Mouse (Mus musculus) spleen, postnatal 14 days (tissue): ENCODE measurements around the gene Schip1.
A peak's percentile ranks its signal among the peaks of the same experiment; 100 is the strongest.
"Not testable (repeated sequence)": the region's sequence is repeated elsewhere in the genome, so short reads cannot be mapped to it uniquely, and the experiment has no call there.

ENCODE experiments used
- DNase-seq, 2 experiments: peaks; one replicate each; pipeline ENCODE4 v3.0.0; 2021 to 2022; ENCODE audit warnings: low spot score in 2 of 2

Schip1 gene

DNA sequence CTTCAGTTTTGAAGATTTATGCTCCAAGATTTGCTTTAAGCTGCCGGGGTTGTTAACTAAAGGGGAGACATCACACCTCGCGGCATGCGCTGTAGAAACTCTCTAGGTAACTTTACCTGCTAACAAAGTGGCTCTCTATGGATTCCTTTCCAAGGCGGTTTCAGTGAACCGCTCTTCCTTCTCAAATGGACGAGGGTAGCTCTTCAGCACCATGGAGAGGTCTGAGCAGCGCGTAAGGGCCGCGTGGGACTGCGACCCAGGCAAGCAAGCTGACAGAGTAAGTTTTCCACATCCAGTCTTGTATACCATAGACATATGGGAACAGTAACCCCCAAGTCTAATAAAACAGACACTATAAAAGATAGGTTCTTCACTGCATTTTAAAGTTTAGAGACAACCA is at the start of gene Schip1:
Gene Schip1 (plus strand): TSS at position 72 of the 400 bp plus-strand sequence.
- no peak for DNase-seq

DNA sequence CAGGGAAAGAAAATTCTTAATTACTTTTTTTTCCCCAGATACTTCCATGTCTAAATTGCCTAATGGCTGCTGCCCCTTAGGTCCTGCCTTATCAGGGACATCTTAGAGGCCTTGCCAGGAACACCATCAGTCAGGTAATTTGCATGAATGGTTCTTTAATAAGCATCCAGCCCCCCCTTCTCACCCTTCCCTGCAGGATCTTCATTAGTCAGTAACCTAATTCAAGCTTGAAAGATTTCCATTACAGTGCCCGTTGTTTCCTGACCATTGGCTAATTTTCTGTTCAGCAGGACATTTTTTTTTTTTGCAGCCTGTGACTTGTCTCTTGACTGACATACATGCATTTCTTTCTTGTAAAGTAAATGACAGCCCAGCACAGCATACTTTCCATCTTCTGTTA is 48.8 kb upstream of the Schip1 start:
- DNase-seq = no peak

DNA sequence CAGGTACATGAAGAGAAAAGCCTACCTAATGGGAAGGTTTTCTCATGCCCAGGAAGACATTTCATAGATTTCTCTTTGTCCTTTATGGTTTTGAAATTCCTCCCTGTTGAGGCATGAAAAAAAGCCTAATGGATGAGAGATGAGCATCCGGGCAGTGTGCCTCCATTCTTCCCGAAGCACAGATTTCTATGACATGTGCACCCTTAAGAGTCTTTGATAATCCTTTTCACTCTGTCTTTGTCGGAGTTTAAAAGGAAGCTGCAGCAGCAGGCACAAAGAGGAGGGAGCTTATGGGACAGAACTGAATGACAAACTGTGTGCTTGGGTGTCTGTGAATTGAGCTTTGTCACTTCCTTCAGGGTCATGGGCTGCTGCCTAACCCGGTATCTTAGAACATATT is 45.2 kb upstream of the Schip1 start:
- DNase-seq = no peak

DNA sequence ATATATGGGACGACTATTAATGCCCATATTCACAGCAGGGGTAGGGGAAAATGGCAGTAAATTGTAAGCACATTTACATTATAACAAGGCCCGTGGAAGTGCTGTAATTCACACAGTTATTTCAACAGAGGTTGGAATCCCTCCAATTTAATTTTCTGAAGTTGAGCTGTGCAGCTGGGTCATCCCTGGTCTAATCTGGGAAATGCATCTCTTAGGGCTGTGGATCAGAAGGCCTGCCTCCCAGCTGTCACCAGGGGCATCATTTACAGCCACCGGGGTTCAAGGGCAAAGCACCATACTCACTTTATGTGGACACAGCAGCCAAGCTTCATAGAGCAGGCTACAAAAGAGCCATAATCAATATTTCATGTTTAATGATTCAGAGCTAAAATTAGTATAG is 28.5 kb upstream of the Schip1 start:
- DNase-seq = no peak

DNA sequence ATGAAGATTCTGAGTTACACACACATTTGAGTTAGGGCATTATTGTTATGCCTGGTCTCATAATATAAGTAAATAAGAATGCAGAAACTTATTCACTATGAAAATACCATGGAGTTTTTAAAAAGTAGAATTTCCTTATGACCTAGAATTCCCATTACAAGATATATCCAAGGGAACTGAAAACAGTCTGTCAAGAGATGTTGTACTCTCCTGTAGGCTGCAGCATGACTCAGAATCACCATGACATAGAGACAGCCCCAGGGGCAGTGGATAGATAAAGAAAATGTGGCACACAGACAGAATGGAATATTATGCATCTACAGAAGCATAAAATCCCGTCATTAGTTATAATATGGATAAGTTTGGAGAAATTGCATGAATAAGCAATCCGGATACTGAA is 21.7 kb upstream of the Schip1 start:
- DNase-seq = no peak

DNA sequence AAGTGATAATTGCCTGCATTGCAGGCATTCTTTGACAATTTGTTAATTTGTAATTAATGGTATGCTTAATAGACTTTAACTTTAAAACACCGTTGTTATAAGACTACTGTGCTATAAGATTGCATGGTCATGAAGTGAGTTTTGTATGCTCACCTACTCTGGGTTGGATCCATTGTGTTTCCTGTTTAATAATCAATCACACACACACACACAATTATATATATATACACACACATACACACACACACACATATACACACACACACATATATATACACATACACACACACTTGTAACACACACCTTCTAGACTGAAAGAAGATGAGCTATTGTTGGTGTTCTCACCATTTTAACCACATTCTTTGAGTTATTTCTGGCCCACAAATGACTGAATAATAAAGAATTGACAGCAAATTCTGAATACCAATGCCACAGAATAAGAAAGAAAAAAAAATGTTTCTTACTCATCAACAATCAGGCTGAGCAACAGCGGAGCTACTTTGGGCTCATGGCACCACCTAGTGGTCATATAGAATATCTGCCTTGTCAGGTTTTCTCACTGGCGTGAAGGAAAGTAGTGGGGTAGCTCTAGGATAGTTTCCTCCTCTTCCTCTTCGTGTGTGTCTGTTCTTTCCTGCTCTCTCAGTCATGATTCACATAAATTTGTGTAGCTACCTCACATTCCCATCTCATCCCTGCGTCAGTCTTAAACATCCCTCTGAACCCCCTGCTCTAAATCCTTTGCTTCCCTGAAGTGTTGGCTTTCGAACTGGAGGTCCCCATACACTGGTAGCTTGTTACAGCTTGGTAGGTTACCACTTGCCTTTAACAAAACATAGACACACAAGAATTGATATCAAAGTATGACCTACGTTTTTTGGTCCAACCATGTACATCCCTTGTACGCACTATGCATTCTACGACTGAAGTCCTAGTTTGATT is 18.9 kb upstream of the Schip1 start:
- DNase-seq = no peak

DNA sequence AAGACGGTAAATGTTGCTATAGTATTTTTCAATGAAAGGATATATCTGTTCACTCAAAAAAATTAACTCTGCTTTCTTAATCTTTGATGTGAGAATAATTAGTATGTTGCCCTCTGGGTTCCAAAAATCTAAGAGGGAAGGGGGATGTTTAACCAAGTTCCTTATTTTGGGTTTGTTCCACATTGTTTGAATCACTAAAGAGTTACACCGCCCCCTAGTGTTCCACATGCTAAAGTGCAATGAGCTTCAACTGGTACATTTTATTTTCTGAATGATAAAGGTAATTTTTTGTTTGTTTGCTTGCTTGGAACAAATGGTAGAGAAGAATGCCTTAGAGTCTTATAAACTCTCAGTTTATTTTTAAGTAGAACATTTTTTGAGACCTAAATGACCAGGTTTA is 11.1 kb upstream of the Schip1 start:
- DNase-seq = no peak

DNA sequence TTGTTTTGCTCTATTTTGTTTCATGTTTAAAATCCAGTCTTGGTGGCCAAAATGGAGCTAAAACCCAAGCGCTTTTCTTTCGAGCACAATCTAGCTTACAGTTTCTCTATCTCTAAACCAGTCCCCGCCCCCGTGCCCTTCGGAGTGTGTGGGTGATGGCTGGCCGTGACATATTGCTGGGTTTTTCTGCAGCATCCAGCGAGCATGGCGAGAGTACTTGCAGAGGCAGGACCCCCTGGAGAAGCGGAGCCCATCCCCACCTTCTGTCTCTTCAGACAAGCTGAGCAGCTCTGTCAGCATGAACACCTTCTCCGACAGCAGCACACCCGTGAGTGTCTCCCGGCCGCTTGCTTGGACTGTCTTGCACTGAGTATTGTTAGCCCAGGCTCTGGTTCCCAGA is 9.5 kb upstream of the Schip1 start:
- no peak for DNase-seq

DNA sequence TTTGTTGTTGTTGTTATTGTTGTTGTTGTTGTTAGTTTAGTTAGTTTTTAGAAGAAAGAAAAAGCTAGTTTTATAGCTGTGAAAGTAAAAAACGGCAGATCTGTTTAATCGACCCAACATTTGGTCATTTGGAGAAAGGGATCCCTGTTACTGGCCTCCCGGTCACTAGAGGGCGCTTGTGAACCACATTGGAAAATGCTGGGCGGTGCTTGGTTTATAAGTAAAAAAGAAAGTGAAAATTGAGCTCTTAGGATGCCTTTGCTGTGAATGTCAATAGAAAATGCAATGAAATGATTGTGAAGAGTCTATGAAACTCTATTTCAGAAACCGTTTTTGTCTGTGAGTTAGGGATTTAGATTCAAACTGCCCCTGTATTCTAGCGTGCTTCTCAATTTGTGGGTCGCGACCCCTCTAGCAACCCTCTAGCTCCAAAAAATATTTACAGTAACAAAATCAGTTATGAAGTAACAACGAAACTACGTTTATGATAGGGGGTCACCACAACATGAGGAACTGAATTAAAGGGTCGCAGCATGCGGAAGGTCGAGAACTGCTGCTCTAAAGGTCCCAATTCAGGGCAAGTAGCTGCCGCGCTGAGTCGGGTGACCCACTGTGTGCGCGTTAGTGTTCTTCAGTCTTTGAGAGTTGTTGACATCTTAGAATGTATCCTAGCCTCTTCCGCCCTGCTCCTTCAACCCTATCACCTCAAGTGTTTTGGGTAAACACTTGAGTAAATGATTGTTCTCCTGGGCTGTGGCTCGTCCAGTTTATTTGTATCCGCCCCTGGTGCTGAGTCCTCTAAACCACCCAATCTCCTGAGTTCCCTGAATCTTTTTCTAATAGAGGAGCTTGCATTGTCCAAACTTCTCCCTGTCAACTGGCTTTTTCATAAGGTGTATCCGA is 8.0 kb upstream of the Schip1 start:
- DNase-seq = peak; percentile 21 to 47

DNA sequence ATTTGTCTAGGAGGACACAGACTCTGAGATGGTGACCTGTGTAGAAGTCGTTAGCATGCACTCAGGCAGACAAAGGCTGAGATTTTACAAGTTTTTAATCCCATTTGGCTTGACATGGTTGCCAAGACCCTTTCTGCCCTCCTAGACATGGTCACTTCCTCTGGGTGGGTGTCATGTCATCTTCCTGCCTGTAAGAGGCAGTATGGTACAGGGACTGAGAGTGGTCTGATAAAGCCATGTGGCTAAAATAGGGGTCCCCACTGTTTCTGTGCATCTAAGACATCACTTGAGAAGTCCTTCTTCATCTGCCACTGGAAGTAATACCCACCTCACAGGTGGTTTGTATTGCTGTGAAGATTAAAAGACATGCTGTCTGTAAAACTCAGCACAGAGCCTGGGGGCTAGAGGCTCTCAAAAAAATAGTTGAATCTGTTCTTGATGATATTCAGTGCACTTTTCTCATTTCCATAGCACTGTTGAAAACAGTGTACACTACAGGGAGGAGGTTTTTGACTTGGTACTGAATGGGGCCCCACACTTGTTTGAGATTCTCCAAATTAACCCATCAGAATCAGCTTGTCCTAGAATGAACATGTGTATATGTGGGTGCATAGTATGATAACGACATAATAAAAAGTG is 5.3 kb upstream of the Schip1 start:
- DNase-seq = no peak

DNA sequence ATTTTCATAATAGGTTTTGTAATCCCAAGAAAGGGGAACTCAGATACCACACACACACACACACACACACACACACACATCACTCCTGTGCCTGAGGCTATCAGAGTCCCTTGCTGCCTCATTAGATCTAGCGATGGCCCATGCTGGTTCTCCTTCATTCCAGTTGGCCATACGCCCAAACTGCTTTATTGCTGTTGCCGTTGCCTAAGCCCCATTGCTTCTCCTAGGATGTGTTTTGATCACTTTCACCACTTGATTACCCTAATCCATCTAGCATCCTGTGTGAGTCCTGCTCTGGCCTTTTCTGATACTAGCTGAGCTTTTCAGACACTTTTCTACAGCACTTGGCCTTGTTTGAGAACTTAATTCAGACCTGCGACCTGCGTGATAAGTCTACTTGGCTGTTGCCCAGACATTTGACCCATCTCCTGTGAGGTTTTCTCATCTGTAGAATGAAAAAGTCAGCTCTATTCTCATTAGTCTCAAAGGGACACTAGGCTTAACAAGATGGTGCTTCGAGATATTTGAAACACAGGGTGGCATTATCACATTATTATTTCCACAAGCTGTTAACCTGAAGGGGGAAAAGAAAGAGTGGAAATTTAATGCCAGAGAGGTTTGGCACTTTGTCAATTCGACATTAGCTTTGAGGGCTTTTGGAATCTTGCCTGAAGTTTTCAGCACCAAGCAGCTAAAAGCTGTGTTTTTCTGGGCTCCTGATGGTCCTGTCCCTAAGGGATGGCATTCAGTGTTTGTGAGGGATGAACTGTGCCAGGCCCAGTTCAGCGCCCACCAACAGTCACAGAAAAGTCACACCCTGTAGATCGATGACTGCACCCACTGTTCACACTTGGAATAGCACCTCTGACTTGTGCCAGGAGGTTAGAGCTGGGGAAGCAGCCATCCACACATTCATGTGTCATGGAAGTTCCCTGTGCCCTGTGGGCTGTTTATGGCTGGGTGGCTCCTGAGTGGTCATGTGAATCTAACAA is 7.1 kb downstream of the Schip1 start:
- DNase-seq = no peak

DNA sequence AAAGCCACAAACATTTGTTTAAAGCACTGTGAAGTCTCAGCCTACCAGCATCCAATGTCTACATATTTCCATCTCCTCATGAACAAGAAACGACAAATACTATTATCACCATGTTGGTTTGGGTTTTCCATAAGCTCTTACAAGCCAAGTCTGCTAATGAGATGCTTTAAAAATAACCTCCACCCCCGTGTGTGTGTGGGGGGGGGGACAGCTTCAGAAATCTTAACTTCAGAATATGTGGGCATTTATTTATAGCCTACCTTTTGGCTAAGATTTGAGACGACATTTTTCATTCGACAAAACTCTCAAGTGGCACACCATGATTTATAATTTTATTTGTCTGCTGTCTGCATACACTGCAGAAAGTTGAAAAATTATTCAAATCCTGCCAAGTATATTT is 12.8 kb downstream of the Schip1 start:
- DNase-seq = no peak

DNA sequence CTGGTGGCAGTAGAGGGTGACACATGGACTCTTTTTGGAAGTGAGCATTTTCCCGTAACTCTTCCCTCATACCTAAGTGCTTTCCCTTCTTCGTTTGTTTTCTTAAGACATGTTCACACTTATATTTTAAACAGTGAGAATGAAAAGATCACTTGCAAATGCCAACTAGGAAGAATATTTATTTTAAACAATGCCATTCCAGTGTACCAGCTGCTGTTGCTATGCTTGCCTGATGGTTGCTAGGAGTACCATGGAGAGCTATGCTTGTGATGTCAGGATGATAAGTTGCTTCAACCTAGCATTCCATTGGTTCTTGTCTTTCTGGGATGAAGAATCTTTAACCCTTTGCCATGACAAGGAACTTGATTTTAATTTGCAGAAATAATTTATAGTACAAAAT is 20.4 kb downstream of the Schip1 start:
- DNase-seq = no peak

DNA sequence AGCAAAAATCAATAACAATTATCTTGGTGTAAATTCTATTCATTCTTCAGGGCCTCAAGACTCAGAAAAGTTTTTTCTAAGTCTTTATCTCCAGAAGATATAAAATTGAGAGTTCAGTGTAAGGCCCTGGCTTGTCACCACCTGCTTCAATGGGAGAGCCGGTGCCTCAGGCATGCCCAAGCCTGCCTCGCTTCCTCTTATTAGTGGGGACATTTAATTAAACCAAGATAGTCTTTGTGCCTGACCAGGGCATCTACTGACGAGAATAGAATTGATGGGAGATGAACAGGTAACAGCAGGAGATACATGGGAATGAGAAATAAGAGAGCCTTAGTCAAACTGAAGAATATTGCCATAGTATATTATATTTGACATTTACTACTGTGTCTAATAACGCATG is 27.5 kb downstream of the Schip1 start:
- DNase-seq = no peak

DNA sequence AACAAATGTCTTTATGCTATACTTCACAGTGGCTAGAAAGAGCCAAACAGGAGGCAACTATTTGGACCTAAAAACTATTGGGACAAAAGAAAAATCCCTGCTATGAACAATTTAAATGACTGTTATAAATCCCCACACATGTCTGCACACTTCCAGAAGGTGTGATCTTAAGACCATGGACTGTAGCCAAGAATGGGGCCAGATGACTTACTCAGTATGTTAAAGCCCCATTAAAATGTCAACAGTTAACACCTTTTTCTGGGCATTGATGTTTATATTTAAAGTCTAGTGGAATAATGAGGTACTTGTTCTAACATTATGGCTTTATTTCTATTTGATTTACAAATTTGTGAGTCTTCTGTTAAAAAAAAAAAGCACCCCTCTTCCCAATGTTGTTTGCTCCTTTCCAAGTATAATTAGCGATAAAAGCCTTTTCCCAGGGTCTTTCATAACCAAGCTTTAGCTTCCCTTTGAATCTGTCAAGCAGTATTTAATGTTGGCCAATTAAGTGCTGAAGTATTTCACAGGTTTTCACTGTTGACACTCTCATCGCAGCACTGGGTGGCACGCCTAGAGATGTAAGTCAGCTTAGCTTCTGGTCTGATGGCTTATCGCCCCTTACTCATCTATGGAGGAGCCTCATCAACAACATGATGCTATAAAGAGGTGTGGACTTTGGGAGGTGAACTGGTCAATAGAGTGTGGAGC is 32.3 kb downstream of the Schip1 start:
- no peak for DNase-seq

DNA sequence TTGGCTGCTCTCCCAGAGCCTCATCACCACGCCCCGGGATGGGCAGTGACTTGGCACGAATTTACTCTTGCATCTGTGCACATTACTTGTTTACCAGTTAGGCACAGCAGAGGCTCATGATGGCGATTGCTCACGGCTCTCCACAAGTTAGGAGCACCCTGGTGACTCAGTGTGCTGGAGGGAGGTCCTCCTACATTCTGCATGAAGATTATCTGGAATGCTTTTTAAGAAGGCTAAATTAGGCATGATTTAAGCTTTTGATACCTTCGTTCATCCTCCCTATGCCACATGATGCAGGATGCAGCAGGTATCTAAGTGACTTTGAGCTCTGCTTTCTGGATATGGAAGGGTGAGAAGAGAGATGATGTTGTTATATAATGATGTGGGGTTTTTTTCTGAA is 35.0 kb downstream of the Schip1 start:
- not testable (repeated sequence) for DNase-seq

DNA sequence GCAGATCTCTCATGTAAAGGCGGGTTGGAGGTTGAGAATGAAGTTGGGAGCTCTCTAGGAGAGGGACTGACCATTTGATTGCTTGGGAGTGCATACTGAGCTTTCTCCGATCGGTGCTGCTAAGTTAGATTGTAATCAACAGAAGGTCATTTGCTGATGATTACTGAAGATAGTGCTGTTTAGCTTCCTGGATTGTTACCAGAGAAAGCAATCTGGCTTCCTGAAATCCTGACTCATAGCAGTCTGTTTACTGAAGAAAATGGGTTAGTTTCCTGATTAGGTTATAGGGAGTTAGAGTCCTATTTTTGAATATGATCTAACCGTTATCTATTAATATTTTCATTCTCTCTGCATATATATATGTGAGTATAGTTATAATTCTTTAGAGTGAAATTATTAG is 36.7 kb downstream of the Schip1 start:
- DNase-seq = no peak

DNA sequence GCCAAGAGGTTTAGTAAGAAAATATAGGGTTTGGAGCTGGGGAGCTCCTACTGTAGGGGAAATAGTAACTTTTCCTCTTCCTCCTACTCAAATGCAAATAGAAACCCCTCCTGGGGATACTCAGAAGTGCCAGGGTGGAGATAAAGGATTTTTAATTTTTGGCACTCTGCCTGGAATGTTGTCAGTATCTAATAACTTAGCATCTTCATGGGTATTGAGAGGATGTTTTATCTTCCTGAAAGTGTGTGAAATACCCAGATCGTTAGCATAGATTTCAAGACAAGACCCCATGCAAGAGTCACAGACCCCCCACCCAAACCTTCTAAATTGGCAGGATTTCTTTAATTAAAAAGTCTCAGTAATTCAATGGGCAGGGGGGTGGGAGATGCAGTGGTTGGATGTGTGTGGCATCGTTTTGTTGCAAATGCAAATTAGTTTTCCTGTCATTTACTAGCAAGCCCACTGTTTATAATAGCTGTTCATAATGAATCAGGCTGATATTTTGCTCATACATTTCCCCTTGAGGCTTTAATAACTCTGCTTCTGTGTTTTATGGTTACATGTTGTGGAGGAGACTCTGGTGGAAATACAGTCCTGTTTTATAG is 40.6 kb downstream of the Schip1 start:
- DNase-seq = no peak

DNA sequence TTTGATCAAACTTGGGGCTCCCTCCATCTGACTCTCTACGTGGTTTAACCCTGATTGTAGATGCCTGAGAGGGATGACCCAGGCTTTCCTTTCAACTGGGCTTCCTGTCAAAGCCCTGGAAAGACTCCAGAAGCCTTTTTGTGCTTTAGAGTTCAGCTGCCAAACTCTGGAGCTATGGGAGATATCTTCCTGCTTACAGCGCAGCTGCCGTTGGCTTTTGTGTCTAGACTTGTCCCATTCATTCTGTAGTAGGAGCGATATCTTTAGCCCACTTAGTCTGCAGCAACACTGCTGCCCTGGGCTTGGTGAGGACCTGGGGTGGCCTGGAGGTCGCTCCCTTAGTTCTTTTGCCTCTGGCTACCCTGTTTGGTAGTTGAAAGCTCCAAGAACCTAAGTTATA is 56.7 kb downstream of the Schip1 start:
- no peak for DNase-seq

DNA sequence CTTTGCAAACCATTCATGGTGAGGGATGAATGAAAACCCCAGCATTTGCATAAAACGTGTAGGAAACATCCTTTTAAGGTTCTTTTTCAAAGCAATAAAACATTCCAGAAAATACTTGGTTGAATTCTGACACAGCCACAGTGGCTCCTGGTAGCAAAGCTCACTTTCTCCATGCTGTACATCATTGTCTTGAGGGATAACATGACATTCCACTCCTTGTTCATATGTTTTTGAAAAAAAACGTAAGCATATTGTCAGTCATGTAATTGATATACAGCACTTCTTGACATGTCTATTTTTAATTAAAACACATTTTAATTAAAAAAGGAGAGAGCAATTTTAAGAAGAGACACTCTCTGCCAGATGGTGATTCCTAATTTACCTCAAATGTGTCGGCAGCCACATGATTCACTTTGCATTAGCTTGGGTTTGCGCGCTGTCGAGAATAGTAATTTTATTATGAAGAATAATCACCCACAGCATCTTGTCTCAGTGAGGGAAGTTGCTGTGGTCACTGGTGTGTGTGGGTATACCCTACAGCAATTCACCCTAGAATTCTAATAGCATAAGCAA is 61.8 kb downstream of the Schip1 start:
- DNase-seq = no peak
